Mouse (Mus musculus) megakaryocyte, embryonic 14.5 days (primary cell): ENCODE results near the gene Sart1.

Experiments
- FLI1 ChIP-seq: IDR thresholded peaks from 2 replicates; pipeline ENCODE4 v1.6.1; 2012; ENCODE audit warnings: low read length, inconsistent platforms, mixed read lengths
- GATA1 ChIP-seq: IDR thresholded peaks from 3 replicates; pipeline ENCODE4 v1.6.1; 2012; ENCODE audit warnings: mixed read lengths, low read length, inconsistent platforms, borderline replicate concordance

DNA sequence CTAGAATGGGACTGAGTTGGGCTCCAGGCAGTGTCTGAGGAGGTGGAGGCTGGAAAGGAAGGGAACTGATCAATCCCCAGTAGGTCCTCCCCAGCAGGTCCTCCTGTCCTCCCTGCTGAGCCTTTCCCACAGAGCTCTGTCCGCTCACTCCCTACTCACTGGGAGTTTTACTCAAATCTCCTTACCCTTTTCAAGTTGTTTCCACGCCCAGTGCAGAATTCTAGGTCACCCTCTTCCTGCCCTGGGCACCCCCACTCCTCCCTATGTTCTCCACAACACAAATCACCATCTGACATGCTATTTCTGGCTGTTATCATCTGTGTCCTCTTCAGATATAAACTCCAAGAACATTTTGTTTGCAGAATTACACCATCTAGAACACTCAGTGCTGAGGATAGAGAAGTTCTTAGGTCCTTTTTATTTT, 26.0 kb upstream of the Sart1 start:
- TF ChIP-seq GATA1 (no peak), FLI1 (no peak)
